ENCODE assay signal across 8 mouse cellular contexts in genomic region chr5:140768333-140768732, GRCm38 (mm10). TPM values are rescaled to one million over a fixed set of nuclear protein-coding genes. Genes with fewer than 3 reads are reported as not detected.
A peak's percentile ranks its signal among the peaks of the same experiment; 100 is the strongest.
DNase-seq lines count a peak whose midpoint lies in the region; ATAC-seq and TF ChIP-seq lines count a peak whose summit lies in the region.

No protein-coding gene starts in this region.

- no peak overlapping the region for H3K4me2 ChIP-seq in hindbrain, embryonic 12.5 days (replicated peaks)
- no peak overlapping the region for H3K4me2 ChIP-seq in limb, embryonic 12.5 days
- peak overlapping the region; percentile 31 for H3K4me2 ChIP-seq in neural tube, embryonic 12.5 days (replicated peaks)

- no peaks in the 10 kb centered on the region for H3K27me3 ChIP-seq in hindbrain, embryonic 12.5 days
- H3K27me3 ChIP-seq in limb, embryonic 12.5 days: no peaks in the 10 kb centered on the region
- no peaks in the 10 kb centered on the region for H3K27me3 ChIP-seq in neural tube, embryonic 12.5 days (replicated peaks)

- H3K9ac ChIP-seq in hindbrain, embryonic 12.5 days: no peak overlapping the region
- H3K9ac ChIP-seq in limb, embryonic 12.5 days (replicated peaks): no peak overlapping the region
- H3K9ac ChIP-seq in neural tube, embryonic 12.5 days: peak overlapping the region; percentile 51; the same call in 1 of the 2 replicates

- 0 out of 2 replicates have a peak, but pooled peaks cover 4% of the 10 kb centered on the region for H3K36me3 ChIP-seq in hindbrain, embryonic 12.5 days
- peaks cover 10% of the 10 kb centered on the region; the same call in 1 of the 2 replicates for H3K36me3 ChIP-seq in limb, embryonic 12.5 days
- no peaks in the 10 kb centered on the region for H3K36me3 ChIP-seq in neural tube, embryonic 12.5 days

- peaks cover 7% of the 10 kb centered on the region for H3K4me1 ChIP-seq in cortical plate, adult 2 months (ENCODE audit: control insufficient read depth, insufficient read depth, low read length)
- H3K4me1 ChIP-seq in hindbrain, embryonic 12.5 days: peaks cover 42% of the 10 kb centered on the region
- peaks cover 34% of the 10 kb centered on the region for H3K4me1 ChIP-seq in limb, embryonic 12.5 days (replicated peaks)
- peaks cover 32% of the 10 kb centered on the region for H3K4me1 ChIP-seq in neural tube, embryonic 12.5 days

- ATAC-seq in hindbrain, embryonic 12.5 days (ENCODE audit: low FRiP score): 0 out of 2 replicates have a peak, but pooled peaks have one; percentile 24
- ATAC-seq in limb, embryonic 12.5 days (ENCODE audit: insufficient number of reproducible peaks, insufficient read depth, low FRiP score, low TSS enrichment, low read depth): no peak
- ATAC-seq in neural tube, embryonic 12.5 days (ENCODE audit: low FRiP score, low read depth): peak; percentile 58; the same call in 1 of the 2 replicates

- H3K9me3 ChIP-seq in hindbrain, embryonic 12.5 days (replicated peaks): no peaks in the 10 kb centered on the region
- H3K9me3 ChIP-seq in limb, embryonic 12.5 days: no peaks in the 10 kb centered on the region
- no peaks in the 10 kb centered on the region for H3K9me3 ChIP-seq in neural tube, embryonic 12.5 days

- peak overlapping the region; percentile 90 for H3K27ac ChIP-seq in cortical plate, adult 2 months (ENCODE audit: insufficient read depth, low read length)
- H3K27ac ChIP-seq in hindbrain, embryonic 12.5 days: peak overlapping the region; percentile 89
- peak overlapping the region; percentile 76; the same call in 1 of the 2 replicates for H3K27ac ChIP-seq in limb, embryonic 12.5 days
- H3K27ac ChIP-seq in neural tube, embryonic 12.5 days: peak overlapping the region; percentile 85; the same call in 1 of the 2 replicates

- 74% methylated on average over 5 of the region's 5 CpGs for WGBS in hindbrain, embryonic 12.5 days
- 88% methylated on average over 5 of the region's 5 CpGs for WGBS in limb, embryonic 12.5 days
- 69% methylated on average over 5 of the region's 5 CpGs for WGBS in neural tube, embryonic 12.5 days

- H3K4me3 ChIP-seq in cortical plate, adult 2 months (ENCODE audit: insufficient read depth, low read length): no peak overlapping the region
- no peak overlapping the region for H3K4me3 ChIP-seq in hindbrain, embryonic 12.5 days
- H3K4me3 ChIP-seq in limb, embryonic 12.5 days (replicated peaks): no peak overlapping the region
- no peak overlapping the region for H3K4me3 ChIP-seq in neural tube, embryonic 12.5 days

- DNase-seq in right cerebral cortex, postnatal 10 days (ENCODE audit: low spot score in 2 of 2): peak; percentile 52 to 70
- DNase-seq in right cerebral cortex, postnatal 25 days: no peak
- no peak for DNase-seq in c-Kit-positive CD71-positive TER-119-positive erythroid progenitor cells, embryonic 14.5 days (ENCODE audit: low spot score)
- DNase-seq in embryo, embryonic 10.5 days (ENCODE audit: low spot score): no peak

- no peak for TF ChIP-seq POLR2A in cortical plate, adult 2 months (IDR thresholded peaks at IDR 0.05; ENCODE audit: extremely low read depth, insufficient read depth, low read length)

- no peak for TF ChIP-seq CTCF in cortical plate, adult 2 months (IDR thresholded peaks at IDR 0.05; ENCODE audit: extremely low read depth, insufficient read depth, low read length)

RNA-seq across cellular contexts. Expression of gene Amz1, which starts 44.4 kb away (rescaled TPM):
- 8.3 and 9.3 TPM in 2 replicates for polyA plus RNA-seq in cortical plate, adult 2 months (2012; rRNA removed)
- polyA plus RNA-seq in hindbrain, embryonic 12.5 days (2016; fragmentation: Nextera tagmentation; extraction: Ambion mirVana): 1.8 and 2.1 TPM in 2 replicates
- 0.89 and 0.93 TPM in 2 replicates for polyA plus RNA-seq in limb, embryonic 12.5 days (2016; fragmentation: Nextera tagmentation; extraction: Ambion mirVana)
- polyA plus RNA-seq in neural tube, embryonic 12.5 days (2016; fragmentation: Nextera tagmentation; extraction: Ambion mirVana): 0.91 and 1.5 TPM in 2 replicates

Comparison
In these comparisons a context has a peak if more than half of its experiments do, and no peak if none do; other contexts are left out.
1. DNase-seq: peak in right cerebral cortex, postnatal 10 days (2 of 2); none in right cerebral cortex, postnatal 25 days (single experiment), c-Kit-positive CD71-positive TER-119-positive erythroid progenitor cells, embryonic 14.5 days (single experiment) and embryo, embryonic 10.5 days (single experiment).
2. Peak in every context shown above with its lines, with median percentiles within 50 percentile points of each other: H3K27ac ChIP-seq.